ENCODE assay signal across 10 mouse cellular contexts in genomic region chr1:125458531-125458930, GRCm38 (mm10). TPM values are rescaled to one million over a fixed set of nuclear protein-coding genes. Genes with fewer than 3 reads are reported as not detected.
A peak's percentile ranks its signal among the peaks of the same experiment; 100 is the strongest.
DNase-seq lines count a peak whose midpoint lies in the region; ATAC-seq and TF ChIP-seq lines count a peak whose summit lies in the region.
"Had no signal": no experiment of that assay in that cellular context is flagged by ENCODE, and none has a peak within 500 bp of the region (broad histone marks: within the 10 kb centered on the region; RNA-seq: fewer than 3 reads in every experiment).

No protein-coding gene starts in this region.

- no peaks in the 10 kb centered on the region for H3K27me3 ChIP-seq in heart, embryonic 12.5 days (replicated peaks)
- no peaks in the 10 kb centered on the region for H3K27me3 ChIP-seq in liver, postnatal 0 days (ENCODE audit: insufficient read depth, low read length)
- H3K27me3 ChIP-seq in limb, embryonic 10.5 days (ENCODE audit: low read depth, poor library complexity, severe bottlenecking) = no peaks in the 10 kb centered on the region

- no peaks in the 10 kb centered on the region for H3K4me1 ChIP-seq in heart, embryonic 12.5 days (replicated peaks)
- peaks cover 4% of the 10 kb centered on the region for H3K4me1 ChIP-seq in liver, postnatal 0 days (ENCODE audit: insufficient read depth)
- no peaks in the 10 kb centered on the region for H3K4me1 ChIP-seq in limb, embryonic 10.5 days

- no peak for TF ChIP-seq EP300 in liver, postnatal 0 days (IDR thresholded peaks at IDR 0.05; ENCODE audit: low read depth)

- ATAC-seq in heart, embryonic 12.5 days (ENCODE audit: insufficient number of reproducible peaks, low FRiP score) = no peak
- ATAC-seq in liver, postnatal 0 days = no peak

- H3K27ac ChIP-seq in heart, embryonic 12.5 days (ENCODE audit: poor library complexity, severe bottlenecking) = no peak overlapping the region
- H3K27ac ChIP-seq in liver, postnatal 0 days (ENCODE audit: low read depth) = no peak overlapping the region
- H3K27ac ChIP-seq in limb, embryonic 10.5 days = no peak overlapping the region

- no peak for TF ChIP-seq CTCF in liver, postnatal 0 days (IDR thresholded peaks at IDR 0.05; ENCODE audit: low read depth)

- 41% methylated on average over 5 of the region's 5 CpGs for whole genome bisulfite sequencing in heart, embryonic 12.5 days
- WGBS in liver, postnatal 0 days (ENCODE audit: insufficient replicate concordance) = 33% methylated on average over 5 of the region's 5 CpGs
- 81% methylated on average over 5 of the region's 5 CpGs for WGBS in limb, embryonic 10.5 days

- H3K4me2 ChIP-seq in heart, embryonic 12.5 days = no peak overlapping the region
- H3K4me2 ChIP-seq in liver, postnatal 0 days (ENCODE audit: low read depth, low read length) = no peak overlapping the region
- H3K4me2 ChIP-seq: midbrain, embryonic 11.5 days had no signal

- H3K36me3 ChIP-seq in heart, embryonic 12.5 days = no peaks in the 10 kb centered on the region
- no peaks in the 10 kb centered on the region for H3K36me3 ChIP-seq in liver, postnatal 0 days (replicated peaks; ENCODE audit: insufficient read depth, low read length)
- no peaks in the 10 kb centered on the region for H3K36me3 ChIP-seq in limb, embryonic 10.5 days

- no peak overlapping the region for H3K4me3 ChIP-seq in heart, embryonic 12.5 days
- no peak overlapping the region for H3K4me3 ChIP-seq in liver, postnatal 0 days (ENCODE audit: low read depth, low read length)
- H3K4me3 ChIP-seq in limb, embryonic 10.5 days = no peak overlapping the region

- DNase-seq in heart, adult 11 months = peak; percentile 97
- peak; percentile 87 for DNase-seq in 3T3-L1 (ENCODE audit: low read depth, low spot score)
- peak; percentile 58 for DNase-seq in cerebellum, adult 11-12 months
- DNase-seq in heart, postnatal 4 days = peak; percentile 51
- DNase-seq in embryo, embryonic 10 days (ENCODE audit: low spot score) = no peak
- no peak for DNase-seq in liver, postnatal 0 days
- no peak for DNase-seq in limb, embryonic 10.5 days (ENCODE audit: low spot score)
- DNase-seq: thymus, adult 18-20 months had no signal

- no peak overlapping the region for H3K9ac ChIP-seq in heart, embryonic 12.5 days
- H3K9ac ChIP-seq in liver, postnatal 0 days (replicated peaks) = no peak overlapping the region

- H3K9me3 ChIP-seq in heart, embryonic 12.5 days (replicated peaks) = peaks cover 3% of the 10 kb centered on the region; the same call in 1 of the 2 replicates
- no peaks in the 10 kb centered on the region for H3K9me3 ChIP-seq in liver, postnatal 0 days (ENCODE audit: low read length)
- H3K9me3 ChIP-seq in limb, embryonic 10.5 days (replicated peaks) = no peaks in the 10 kb centered on the region

RNA-seq across cellular contexts. Expression of gene Actr3, which starts 23.0 kb away (rescaled TPM):
- 301 and 313 TPM in 2 replicates for polyA plus RNA-seq in heart, embryonic 12.5 days (2016; fragmentation: Nextera tagmentation; extraction: Ambion mirVana)
- total RNA-seq in heart, postnatal 4 days (2021) = 100 to 1,000 TPM; 353 to 370 TPM
- polyA plus RNA-seq in liver, postnatal 0 days (2015; fragmentation: Nextera tagmentation; extraction: Ambion mirVana) = 116 and 129 TPM in 2 replicates
- 230 and 231 TPM in 2 replicates for polyA plus RNA-seq in limb, embryonic 10.5 days (2016; fragmentation: Nextera tagmentation; extraction: Ambion mirVana)

Comparison
In these comparisons a context has a peak if more than half of its experiments do, and no peak if none do; other contexts are left out.
1. DNase-seq: peak in heart, adult 11 months (single experiment), 3T3-L1 (single experiment), cerebellum, adult 11-12 months (single experiment) and heart, postnatal 4 days (single experiment); none in embryo, embryonic 10 days (single experiment), liver, postnatal 0 days (single experiment) and limb, embryonic 10.5 days (single experiment).